Mouse (Mus musculus) thymus, adult 2 months (tissue): Measurements from ENCODE around the gene Krt34.

Experiments used
- CTCF ChIP-seq: fragments of 200-500 bp; IDR thresholded peaks from 2 replicates; pipeline ENCODE4 v1.5.1; 2012; ENCODE audit warnings: mild to moderate bottlenecking, control low read depth, low read length, moderate library complexity, borderline replicate concordance; ENCODE audit not compliant: control insufficient read depth, poor library complexity, insufficient read depth; ENCODE audit errors: extremely low read depth
- POLR2A ChIP-seq: fragments of 200-500 bp; IDR thresholded peaks from 2 replicates; pipeline ENCODE4 v1.6.1; 2012; ENCODE audit warnings: mild to moderate bottlenecking, low read length, control low read depth, moderate library complexity; ENCODE audit not compliant: control insufficient read depth, poor library complexity, insufficient read depth; ENCODE audit errors: extremely low read depth

GRCm38 (mm10) chr11:100013691-100014171, 27.6 kb downstream of the Krt34 start:
- no peak for TF ChIP-seq CTCF
- no peak for TF ChIP-seq POLR2A
